Mouse (Mus musculus) urinary bladder, postnatal 36 days (tissue): Measurements from ENCODE around the gene Rab22a.
"Not testable (repeated sequence)": the region's sequence is repeated elsewhere in the genome, so short reads cannot be mapped to it uniquely, and the experiment has no call there.

Experiments used
- DNase-seq, 2 experiments: peaks; one replicate each; pipeline ENCODE4 v3.0.0; 2022; ENCODE audit warnings: low spot score in 2 of 2, mixed read lengths in 1 of 2

Gene Rab22a

DNA sequence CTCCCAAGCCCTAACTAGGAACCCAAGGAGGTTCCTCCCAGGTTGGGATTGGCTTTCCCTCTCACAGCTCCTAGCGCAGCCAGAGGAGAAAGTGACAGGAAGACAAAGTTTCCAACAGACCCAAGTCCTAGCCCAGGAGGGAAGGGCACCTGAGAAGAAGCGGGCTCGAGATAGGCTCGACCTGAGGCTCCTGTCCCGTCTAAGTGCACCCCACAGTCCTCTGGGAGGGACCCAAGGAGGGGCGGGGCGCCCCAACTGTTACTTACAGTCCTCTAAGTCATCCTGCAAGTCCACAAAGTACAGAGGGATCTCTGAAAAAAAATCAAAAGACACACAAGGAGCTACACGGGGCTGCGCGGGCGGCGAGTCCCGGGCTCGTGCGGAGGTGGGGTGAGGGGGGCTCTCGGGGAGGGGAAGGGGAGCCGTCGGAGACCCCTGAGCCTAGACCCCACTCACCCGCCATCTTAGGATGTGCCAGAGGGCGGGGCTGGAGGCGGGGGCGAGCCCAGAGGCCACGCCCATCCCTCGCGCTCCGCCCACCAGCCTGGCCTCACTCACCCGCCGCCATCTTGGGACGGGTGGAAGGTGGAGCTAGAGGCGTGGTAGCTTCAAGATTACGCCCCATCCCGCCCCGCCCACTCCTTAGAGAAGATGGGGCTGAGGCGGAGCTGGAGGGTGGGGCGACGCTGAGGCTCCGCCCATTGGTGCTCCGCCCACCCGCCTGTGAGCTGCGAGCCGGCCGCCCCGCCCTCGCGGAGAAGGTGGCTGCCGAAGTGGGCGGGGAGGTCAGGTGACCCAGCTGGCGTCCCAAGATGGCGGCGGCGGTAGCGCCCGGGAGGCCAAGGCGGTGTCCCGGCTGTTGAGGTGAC lies at the start of gene Rab22a:
Rab22a (plus strand) TSS at position 704 of the 869 bp plus-strand sequence.
- DNase-seq, result peak; percentile 95 to 97

DNA sequence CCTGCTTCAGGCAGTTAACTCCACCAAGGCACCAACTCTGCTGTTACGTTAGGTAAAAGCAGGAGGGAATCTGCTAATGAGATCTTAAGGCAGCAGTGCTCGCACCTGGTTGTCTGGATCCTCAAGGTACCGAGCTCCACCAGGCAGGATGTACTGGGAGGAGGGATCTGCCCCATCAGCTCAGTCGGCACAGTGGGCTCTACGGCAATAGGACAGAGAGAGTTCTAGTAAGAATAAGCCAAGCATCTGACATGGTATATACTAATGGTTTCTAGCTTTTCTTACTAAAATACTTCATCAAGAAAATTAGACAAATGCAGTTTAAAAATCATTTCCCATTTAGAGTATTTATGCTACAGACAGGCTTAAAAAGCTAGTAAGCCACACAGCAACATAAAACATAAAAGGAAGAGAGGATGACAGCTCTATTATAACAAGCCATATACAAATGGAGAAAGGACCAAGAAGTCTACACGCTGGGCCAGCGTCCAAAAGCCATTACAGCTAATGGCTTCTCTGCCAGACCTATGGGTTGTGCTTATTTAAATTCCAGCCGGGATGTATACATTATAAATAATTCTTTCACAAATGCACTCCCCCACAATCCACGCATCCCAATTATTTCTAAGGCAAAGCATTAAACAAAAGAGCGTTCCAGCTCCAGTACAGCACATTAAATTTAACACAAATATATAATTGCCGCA lies 44.0 kb upstream of the Rab22a start:
- DNase-seq, result no peak

DNA sequence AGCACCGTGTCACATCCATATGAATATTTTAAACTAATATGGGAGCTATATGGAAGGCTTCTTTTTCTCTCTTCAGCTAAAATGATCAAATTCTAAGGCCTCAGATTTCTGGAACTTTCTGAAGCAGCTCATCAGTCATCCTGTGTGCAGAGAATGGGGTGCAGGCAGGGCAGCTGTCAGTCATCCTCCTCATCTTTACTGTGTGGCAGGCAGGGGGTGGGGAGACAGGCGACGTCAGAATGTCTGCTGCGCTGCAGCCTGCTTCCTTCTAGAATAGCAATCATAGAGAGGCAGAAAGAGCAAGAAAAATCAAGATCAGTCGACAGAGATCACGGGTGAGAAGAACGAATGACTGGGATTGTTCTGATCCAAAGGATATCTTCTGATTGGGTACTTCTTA lies 43.4 kb upstream of the Rab22a start:
- DNase-seq, result no peak

DNA sequence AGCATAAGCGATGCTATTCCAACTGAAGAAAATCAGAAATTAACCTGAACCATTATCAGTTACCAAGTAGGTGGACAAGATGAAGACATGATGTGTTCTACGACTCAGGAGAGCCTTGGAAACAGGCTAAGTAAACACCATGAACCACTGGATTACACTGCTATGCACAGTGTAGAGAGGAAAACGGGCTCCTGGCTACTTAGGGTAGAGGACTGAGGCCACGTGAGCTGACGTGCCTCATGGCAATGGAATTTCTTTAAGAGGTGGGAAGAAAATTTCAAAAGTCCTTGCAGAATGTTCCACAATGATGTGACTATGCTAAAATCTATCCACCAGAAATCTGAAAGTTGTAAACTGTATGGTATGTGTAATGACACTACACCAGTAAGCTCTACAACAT lies 40.4 kb upstream of the Rab22a start:
- DNase-seq, result no peak

DNA sequence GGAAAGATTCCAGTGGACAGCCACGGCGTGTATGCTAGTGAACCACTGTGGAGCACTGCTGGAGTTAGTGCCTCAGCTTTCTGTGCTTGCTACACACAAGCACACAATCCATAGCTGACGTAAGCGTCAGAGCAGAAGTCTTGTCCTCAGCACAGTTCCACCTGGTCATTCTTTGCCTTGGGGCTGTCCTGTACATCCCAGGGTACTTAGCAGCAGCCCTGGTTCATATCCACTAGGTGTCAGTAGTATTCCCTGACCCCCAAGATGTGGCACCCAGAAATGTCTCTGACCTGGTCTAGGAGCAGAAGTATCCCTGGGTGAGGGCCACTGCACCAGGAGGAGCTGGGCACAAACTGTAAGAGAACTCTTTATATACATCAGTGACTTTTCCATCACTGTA lies 38.9 kb upstream of the Rab22a start:
- no peak for DNase-seq

DNA sequence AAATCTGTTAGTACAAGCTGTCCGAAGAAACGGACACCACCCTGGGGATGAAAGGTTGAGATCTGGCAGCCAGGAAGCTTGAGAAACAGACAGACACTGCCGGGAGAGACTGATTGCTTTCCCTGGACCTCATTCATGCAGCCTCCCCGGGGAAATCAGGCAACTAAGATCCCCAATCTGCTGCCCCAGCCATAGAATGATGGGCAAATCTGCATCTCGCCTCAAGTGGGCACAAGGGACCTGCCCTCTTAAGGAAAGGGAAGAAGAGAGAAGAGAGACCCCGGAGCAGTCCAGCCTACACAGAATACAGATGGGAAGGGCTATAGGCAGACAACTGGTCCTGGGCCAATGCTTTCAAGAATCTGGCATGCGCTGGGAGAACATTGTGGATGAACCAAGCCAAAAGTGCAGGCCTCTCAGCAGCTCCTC lies 37.4 kb upstream of the Rab22a start:
- DNase-seq, result peak in 1 of 2 experiments; percentile 54

DNA sequence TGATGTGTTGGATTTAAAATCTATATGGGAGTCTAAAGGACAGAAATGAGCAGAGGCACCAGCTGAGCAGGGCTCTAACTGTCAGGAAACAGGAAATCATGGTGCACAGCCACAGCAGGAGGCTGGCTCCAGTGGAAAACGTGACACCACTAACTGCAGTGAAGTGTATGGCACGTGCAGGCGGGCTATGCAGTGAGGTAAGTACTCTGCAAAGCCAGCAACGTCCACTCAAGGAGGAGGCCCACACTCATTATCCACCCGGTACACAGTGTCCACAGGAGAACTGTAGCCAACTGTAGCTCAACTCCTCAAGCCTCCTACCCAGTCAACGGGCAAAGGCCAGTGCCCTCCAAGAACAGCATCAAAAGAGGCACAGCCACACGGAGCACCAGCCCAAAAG lies 34.9 kb upstream of the Rab22a start:
- DNase-seq, result no peak

DNA sequence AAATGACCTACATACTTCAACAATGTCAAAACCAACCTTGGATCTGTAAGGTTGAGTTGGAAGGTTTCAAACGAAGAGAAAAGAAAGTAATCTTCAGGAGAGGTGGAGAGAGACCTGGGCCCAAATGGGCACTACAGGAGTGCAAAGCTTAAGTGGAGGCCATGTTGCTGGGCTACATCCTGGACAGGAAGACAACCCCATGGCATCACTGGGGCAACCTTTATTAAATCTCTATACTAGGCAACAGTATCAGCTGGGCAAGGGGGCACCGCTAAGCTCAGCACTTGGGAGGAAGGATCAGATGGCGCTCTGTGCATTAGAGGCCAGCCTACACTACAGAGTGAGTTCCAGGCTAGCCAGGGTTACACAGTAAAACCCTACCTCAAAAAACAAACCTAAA lies 33.8 kb upstream of the Rab22a start:
- DNase-seq, result no peak

DNA sequence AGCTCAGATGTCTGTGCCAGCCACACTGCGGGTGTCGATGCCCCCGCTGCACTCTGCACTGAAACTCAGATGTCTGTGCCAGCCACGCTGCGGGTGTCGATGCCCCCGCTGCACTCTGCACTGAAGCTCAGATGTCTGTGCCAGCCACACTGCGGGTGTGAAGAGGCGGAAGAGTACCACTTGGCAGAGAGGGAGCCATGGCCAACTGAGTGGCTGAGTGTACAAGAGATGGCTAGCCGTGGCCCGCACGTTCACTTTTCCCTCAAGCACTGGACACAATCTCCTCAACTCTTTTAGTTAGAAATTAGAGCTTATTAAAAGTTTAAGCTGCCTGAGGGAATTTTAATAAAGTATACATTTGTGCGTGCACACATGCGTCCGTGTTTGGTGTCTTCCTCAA lies 25.5 kb upstream of the Rab22a start:
- DNase-seq, result not testable (repeated sequence)

DNA sequence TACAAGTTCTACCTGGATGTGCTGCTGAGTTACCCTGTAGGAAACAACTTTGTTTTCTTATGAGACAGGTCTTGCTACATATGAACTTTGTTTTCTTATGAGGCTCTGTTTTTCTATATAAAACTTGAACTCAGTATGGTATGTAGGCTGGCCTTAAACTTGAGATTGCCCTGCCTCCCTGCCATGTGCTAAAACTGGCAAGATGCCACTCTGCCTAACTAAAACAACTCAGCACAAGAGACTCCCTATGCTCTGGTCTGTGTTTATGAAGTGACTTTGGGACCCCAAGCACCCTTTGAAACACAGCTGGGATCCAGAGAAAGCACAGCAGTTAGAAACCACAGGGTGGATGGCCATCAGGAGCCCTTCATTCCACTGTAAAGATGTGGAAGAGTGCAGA lies 18.2 kb upstream of the Rab22a start:
- DNase-seq, result no peak

DNA sequence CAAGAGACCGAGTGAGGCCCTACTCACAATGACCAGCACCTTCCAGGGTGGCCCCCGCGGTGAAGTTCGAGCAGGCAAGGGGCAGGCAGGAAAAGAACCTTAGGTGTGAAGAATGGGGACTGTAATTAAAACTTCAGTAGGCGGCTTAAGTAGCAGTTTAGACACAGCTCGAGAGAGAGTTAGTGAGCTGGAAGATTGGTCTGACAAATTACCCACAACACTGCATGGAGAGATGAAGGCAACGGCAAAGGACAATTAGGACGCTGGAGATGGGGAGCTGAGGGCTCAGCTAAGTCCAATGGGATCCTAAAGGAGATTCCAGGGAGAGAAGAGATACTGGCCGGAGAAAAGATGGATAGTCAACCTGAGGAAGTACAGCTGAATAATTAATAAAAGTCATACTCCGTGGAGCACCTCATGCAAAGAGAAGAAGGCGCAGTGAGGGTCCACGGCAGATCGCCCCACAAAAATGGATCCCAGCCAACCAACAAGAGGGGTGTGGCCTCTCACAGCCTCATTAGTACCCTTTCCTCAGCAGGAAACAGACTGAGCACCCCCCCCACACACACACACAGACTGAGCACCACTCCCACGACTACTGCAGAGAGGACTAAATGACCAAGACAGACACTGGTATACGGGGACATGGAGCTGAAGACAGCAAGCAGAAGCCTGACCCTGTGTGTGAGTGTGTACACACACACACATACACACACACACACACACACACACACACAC lies 17.1 kb upstream of the Rab22a start:
- no peak for DNase-seq

DNA sequence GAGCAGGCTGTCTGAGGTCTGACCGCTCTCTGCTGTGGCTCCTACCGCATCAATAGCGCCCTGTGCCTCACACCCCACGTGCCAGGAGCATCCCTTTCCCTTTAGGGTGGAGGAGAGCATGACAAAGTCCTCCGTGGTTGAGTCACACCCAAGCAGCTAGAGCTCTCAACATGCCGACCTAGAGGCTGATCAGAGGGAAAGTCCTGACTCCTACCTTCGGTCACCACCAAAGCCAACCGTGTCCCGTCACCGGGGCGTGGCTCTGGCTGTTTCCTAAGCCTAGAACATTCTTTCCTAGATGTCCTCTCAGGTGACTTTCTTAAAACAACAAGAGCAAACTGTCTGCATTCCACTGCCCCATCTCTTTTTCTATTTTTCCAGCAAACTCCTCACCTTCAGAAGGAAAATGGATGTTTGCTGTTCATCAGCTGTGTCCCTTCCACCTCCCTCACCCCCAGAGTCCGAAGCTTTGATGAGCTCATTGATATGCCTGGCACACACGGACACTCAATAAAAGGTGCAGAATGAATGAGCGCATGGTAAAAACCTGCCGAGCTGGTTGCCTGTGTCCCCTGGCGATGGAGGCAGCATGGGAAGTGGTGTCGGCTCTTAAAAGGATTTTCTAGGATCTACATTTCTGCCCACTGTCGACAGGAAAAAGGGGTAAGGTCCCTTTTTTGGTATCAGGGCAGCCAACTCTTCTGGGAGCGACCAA lies 12.2 kb upstream of the Rab22a start:
- DNase-seq, result no peak

DNA sequence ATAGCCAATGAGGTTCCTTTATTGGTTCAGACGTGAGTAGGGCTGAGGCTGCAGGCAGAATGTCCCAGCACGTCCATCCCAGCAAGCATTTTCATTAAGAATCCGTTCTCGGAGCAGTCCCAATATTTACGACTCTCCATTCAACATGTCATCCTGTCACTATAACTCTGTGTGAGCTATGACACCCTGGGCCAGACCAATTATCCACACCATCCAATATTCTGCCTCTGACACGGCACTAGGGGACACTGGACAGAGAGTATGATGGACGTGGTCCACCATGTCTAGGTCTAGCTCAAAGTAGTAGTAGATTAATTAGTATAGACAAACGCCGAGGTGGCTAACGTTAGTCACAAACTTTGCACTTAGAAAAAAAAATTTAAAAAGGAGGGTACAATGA lies 9.8 kb upstream of the Rab22a start:
- no peak for DNase-seq

DNA sequence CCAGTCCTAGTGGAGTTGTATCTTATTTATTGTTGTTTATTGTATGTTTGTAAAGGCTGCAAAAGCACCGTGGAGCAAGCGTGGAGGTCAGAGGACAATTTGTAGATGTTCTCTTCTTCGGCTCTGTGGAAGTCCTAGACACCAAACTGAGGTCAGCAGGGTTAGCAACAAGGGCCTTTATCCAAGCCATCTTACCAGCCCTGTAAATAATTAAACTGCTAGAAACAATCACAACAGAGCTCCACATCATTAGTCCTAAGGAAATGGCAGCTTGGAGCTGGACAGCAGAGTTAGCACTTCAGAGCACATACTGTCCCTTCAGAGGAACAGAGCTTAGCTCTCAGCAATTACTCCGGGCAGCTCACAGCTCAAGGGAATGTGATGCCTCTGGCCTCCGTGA lies 6.0 kb upstream of the Rab22a start:
- no peak for DNase-seq

DNA sequence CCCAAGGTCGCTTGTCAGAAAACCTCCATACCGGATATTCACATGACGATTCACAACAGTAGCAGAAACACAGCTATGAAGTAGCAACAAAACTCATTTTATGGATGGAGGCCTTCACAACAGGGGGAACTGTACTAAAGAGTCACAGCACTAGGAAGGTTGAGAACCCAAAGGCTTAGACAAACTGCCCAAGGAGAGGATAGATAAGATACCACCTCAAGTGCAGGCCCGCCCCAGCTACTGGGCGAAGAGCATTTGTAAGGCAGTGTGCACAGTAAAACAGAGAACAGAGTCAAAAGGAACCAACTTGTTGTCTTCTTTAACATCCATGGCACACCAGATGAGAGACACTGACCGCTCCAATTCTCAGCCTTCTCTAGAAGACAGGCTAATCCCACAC lies 1.8 kb upstream of the Rab22a start:
- DNase-seq, result no peak

DNA sequence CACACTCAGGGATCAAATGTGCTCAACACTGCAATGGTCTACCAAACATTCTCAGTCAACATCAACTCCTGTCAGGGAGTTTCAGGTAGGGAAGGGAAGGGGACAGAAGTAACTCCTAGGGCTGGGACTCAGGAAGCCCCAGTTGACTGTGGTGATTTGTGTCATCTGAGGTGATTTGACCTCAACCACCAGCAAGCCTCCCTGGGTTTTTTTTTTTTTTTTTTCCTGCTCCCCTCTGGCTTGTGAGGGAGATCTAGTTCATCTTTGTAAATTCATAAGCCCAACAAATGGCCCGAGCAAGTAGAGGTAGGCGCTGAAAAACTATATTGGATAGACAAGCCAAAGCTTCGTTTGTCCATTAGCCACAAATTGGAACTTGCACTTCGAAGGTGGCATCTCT lies 1.0 kb upstream of the Rab22a start:
- no peak for DNase-seq

DNA sequence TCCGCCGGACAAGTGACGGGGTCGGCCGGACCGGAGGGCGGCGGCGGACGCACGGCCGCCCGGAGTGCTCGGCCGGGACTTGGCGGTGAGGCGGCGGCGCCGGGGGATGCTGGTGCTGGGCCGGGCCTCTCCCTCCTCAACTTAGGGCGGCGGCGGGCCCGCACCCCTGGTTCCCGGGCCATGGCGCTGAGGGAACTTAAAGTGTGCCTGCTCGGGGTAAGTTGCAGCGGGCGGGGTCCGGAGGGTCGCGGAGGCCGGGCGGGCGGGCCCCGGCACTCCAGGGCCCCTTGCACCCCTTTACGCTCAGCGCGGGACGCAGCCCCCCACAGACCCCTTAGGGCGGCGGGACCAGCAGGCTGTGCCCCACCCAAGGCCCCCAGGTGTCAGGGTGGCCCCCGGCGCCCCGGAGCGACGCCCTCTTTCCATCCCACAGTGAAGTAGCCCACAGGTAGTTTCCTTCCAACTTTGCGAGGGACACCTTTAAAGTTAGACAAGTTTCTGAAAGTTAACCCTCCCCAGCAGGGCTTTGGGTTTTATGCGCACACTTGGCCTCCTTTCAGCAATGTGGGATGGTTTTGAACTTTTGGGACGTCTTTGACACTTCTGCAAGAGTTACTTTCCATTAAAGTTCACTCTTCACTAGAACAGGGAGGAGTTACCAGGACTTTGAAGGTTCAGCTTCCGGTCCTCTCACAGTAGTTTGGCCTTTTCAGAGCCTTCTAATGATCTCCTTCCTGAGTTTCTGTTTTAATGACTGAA lies 545 bp downstream of the Rab22a start:
- DNase-seq, result no peak

DNA sequence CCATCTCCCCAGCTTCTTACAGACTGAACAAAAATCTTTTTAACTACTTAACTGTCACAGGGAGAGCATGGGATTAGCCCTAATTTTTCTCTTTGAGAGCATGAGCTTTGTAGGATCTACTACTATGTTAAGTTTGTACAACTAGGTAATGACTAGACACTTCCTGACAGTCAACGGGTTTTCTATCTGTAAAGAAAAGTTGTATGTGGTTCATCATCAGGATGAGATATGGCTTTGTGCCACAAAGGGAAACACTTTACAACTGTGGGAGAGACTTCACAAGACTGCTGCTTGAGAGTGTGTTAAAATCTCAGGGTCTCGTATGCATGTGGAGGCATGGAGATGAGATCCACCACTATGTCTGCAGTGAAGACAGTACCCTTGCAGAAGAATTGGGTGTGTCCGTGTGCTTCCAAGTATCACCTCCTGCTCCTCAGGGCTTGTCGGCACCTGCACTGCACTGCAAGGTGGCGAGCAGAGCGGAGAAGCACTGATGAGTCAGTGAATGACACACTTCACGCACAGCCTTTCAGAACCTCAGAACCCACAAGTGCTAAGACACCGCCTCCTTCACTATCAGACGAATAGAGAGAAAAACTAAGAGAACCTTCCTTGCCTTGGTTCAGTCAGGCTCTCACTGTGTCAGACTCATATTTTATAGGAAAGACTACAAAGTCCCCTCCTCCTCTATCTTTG lies 2.8 kb downstream of the Rab22a start:
- no peak for DNase-seq

DNA sequence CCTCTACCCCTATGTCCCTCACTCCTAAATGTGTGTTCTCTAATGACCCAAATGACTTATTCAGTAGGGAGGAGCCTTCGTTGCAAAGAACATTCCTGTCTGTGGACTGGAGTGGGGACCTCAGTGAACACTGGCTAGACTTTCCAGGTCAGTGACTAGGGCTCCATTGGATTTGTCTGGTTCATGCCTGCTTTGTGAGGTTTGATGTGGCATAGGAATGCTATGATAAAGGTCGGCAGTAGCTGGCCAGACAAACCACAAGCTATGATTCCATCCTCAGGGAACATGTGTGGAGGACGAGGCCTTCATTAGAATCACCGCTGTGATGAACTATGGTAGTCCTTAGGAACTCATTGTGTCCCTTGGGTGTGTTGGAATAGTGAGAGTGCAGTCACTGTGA lies 5.2 kb downstream of the Rab22a start:
- DNase-seq, result no peak

DNA sequence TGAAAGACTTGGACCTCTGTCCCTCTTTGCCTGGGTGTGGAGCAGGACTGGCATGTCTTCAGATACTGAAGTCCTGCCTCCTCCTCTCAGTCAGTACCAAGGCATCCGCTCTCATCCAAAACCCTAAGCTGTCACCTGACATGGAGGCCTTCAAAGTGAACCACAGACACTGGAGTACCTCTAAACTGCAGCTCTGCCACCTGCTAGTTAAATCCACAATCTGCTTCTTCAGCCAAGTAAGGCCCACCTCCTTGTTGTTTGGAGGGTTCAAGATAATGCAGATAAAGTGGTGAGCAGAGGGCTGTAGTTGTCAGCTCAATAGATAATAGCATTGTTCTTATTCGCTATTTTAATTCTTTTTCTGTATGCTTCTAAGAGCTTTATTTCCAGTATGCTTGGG lies 5.7 kb downstream of the Rab22a start:
- no peak for DNase-seq

DNA sequence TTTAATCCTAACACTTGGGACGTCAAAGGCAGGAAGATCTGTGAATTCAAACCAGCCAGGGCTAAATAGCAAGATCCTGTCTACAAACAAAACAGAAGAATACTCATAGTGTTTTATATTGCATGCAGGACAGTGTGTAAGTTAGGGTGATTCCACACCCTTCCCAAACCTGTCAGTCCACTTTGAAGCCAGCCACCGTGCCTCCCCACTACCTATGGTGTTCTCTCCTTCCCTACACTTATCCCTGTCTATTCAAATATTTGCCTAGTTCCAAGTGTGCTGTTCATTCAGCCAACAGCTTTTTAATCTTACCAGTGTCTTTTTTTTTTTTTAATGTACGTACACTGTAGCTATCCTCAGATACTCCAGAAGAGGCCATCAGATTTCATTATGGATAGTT lies 7.3 kb downstream of the Rab22a start:
- no peak for DNase-seq
